Mouse (Mus musculus): ENCODE data around the gene Ubtd1. TPM values are rescaled to one million over a fixed set of nuclear protein-coding genes. Genes with fewer than 3 reads are reported as not detected.

The Ubtd1 gene
- 4.7 TPM for polyA plus RNA-seq (2015; fragmentation: Illumina TruSeq; extraction: RNeasy Lipid Tissue Mini Kit (QIAGEN cat#74804); ENCODE audit: insufficient read depth, low read depth, low replicate concordance)

GRCm38 (mm10) chr19:41981595-41981927, at the start of gene Ubtd1:
TSS of gene Ubtd1 (plus strand) at chr19:41981763.

GRCm38 (mm10) chr19:41933179-41934086, 48.1 kb upstream of the Ubtd1 start, which contains the start of the genes Exosc1 and Zdhhc16:
TSS of gene Exosc1 (minus strand) at chr19:41933423.
TSS of gene Zdhhc16 (plus strand) at chr19:41933480.

GRCm38 (mm10) chr19:41980819-41981594, 556 bp upstream of the Ubtd1 start, which contains the start of gene Mms19:
TSS of gene Mms19 (minus strand) at chr19:41981157.

GRCm38 (mm10) chr19:42035456-42036248, 54.1 kb downstream of the Ubtd1 start, which contains the start of gene Ankrd2:
TSS of gene Ankrd2 (plus strand) at chr19:42036000.

DNA sequence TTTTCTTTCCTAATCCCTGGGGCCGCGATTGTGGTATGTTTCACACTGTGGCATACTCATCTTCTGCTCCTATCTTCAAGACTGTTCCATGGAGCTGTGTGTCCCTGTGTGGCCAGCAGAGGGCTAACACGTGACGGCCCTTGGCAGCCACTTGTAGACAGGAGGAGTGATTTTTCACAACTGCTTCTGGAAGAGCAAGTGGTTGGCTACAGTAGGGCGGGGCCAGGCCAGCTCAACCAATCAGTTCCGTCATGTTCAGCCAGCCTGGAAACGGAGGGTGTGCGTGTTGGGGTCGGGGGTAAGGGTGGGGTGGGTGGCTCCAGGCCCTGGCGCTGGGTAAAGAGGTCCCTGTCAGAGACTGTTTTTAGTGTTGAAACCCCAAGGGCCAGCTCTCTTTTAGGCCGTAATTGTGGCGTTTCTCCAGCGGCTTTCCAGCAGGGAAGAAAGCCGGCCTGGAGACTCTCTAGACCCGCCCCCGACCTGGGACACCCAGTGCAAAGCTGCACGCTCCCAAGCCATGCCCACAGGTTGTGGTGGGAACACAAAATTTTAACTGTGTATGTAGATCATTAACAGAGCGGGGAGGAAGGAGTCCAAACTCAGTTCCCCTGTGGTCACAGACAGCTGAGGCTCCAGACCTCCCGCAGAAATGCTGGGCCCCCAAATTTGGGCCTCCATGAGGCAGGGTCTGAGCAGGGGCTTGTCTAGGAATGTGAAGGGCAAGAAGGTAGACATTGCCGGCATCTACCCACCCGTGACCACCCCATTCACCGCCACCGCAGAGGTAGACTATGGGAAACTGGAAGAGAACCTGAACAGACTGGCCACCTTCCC, 63.9 kb downstream of the Ubtd1 start, which contains the start of gene Hoga1:
Gene Hoga1, plus strand, starts transcription at position 342 of the 834 bp plus-strand sequence.

GRCm38 (mm10) chr19:42051948-42052347, 70.4 kb downstream of the Ubtd1 start, which contains the start of gene 4933411K16Rik:
TSS of gene 4933411K16Rik (plus strand) at chr19:42052248.

Other genes with a start within 250 kb of the Ubtd1 start
- not detected for gene Slit1, start 238.1 kb upstream of the Ubtd1 start, polyA plus RNA-seq (2015; fragmentation: Illumina TruSeq; extraction: RNeasy Lipid Tissue Mini Kit (QIAGEN cat#74804); ENCODE audit: insufficient read depth, low read depth, low replicate concordance)
- 0.59 TPM for gene Arhgap19, start 179.7 kb upstream of the Ubtd1 start, polyA plus RNA-seq (2015; fragmentation: Illumina TruSeq; extraction: RNeasy Lipid Tissue Mini Kit (QIAGEN cat#74804); ENCODE audit: insufficient read depth, low read depth, low replicate concordance)
- 2.3 TPM for gene Frat1, start 151.8 kb upstream of the Ubtd1 start, polyA plus RNA-seq (2015; fragmentation: Illumina TruSeq; extraction: RNeasy Lipid Tissue Mini Kit (QIAGEN cat#74804); ENCODE audit: insufficient read depth, low read depth, low replicate concordance)
- 0.50 TPM for gene Frat2, start 133.6 kb upstream of the Ubtd1 start, polyA plus RNA-seq (2015; fragmentation: Illumina TruSeq; extraction: RNeasy Lipid Tissue Mini Kit (QIAGEN cat#74804); ENCODE audit: insufficient read depth, low read depth, low replicate concordance)
- 2.3 TPM for gene Rrp12, start 85.6 kb upstream of the Ubtd1 start, polyA plus RNA-seq (2015; fragmentation: Illumina TruSeq; extraction: RNeasy Lipid Tissue Mini Kit (QIAGEN cat#74804); ENCODE audit: insufficient read depth, low read depth, low replicate concordance)
- 26.9 TPM for gene Pgam1, start 69.8 kb upstream of the Ubtd1 start, polyA plus RNA-seq (2015; fragmentation: Illumina TruSeq; extraction: RNeasy Lipid Tissue Mini Kit (QIAGEN cat#74804); ENCODE audit: insufficient read depth, low read depth, low replicate concordance)
- gene Exosc1, start 48.3 kb upstream of the Ubtd1 start, polyA plus RNA-seq (2015; fragmentation: Illumina TruSeq; extraction: RNeasy Lipid Tissue Mini Kit (QIAGEN cat#74804); ENCODE audit: insufficient read depth, low read depth, low replicate concordance) = 7.2 TPM
- gene Zdhhc16, start 48.3 kb upstream of the Ubtd1 start, polyA plus RNA-seq (2015; fragmentation: Illumina TruSeq; extraction: RNeasy Lipid Tissue Mini Kit (QIAGEN cat#74804); ENCODE audit: insufficient read depth, low read depth, low replicate concordance) = 13.8 TPM
- 12.2 TPM for gene Mms19, start 606 bp upstream of the Ubtd1 start, polyA plus RNA-seq (2015; fragmentation: Illumina TruSeq; extraction: RNeasy Lipid Tissue Mini Kit (QIAGEN cat#74804); ENCODE audit: insufficient read depth, low read depth, low replicate concordance)
- not detected for gene Ankrd2, start 54.2 kb downstream of the Ubtd1 start, polyA plus RNA-seq (2015; fragmentation: Illumina TruSeq; extraction: RNeasy Lipid Tissue Mini Kit (QIAGEN cat#74804); ENCODE audit: insufficient read depth, low read depth, low replicate concordance)
- 1.3 TPM for gene Hoga1, start 63.8 kb downstream of the Ubtd1 start, polyA plus RNA-seq (2015; fragmentation: Illumina TruSeq; extraction: RNeasy Lipid Tissue Mini Kit (QIAGEN cat#74804); ENCODE audit: insufficient read depth, low read depth, low replicate concordance)
- not detected for gene 4933411K16Rik, start 70.5 kb downstream of the Ubtd1 start, polyA plus RNA-seq (2015; fragmentation: Illumina TruSeq; extraction: RNeasy Lipid Tissue Mini Kit (QIAGEN cat#74804); ENCODE audit: insufficient read depth, low read depth, low replicate concordance)
- 1.7 TPM for gene Morn4, start 104.6 kb downstream of the Ubtd1 start, polyA plus RNA-seq (2015; fragmentation: Illumina TruSeq; extraction: RNeasy Lipid Tissue Mini Kit (QIAGEN cat#74804); ENCODE audit: insufficient read depth, low read depth, low replicate concordance)
- 8.0 TPM for gene Pi4k2a, start 108.7 kb downstream of the Ubtd1 start, polyA plus RNA-seq (2015; fragmentation: Illumina TruSeq; extraction: RNeasy Lipid Tissue Mini Kit (QIAGEN cat#74804); ENCODE audit: insufficient read depth, low read depth, low replicate concordance)
- gene Avpi1, start 147.3 kb downstream of the Ubtd1 start, polyA plus RNA-seq (2015; fragmentation: Illumina TruSeq; extraction: RNeasy Lipid Tissue Mini Kit (QIAGEN cat#74804); ENCODE audit: insufficient read depth, low read depth, low replicate concordance) = 3.1 TPM
- gene Marveld1, start 165.6 kb downstream of the Ubtd1 start, polyA plus RNA-seq (2015; fragmentation: Illumina TruSeq; extraction: RNeasy Lipid Tissue Mini Kit (QIAGEN cat#74804); ENCODE audit: insufficient read depth, low read depth, low replicate concordance) = 14.6 TPM
- 7.8 TPM for gene Zfyve27, start 182.2 kb downstream of the Ubtd1 start, polyA plus RNA-seq (2015; fragmentation: Illumina TruSeq; extraction: RNeasy Lipid Tissue Mini Kit (QIAGEN cat#74804); ENCODE audit: insufficient read depth, low read depth, low replicate concordance)
- gene Sfrp5, start 220.5 kb downstream of the Ubtd1 start, polyA plus RNA-seq (2015; fragmentation: Illumina TruSeq; extraction: RNeasy Lipid Tissue Mini Kit (QIAGEN cat#74804); ENCODE audit: insufficient read depth, low read depth, low replicate concordance) = 4.6 TPM